Mouse (Mus musculus) G1E (cell line): ENCODE measurements around the gene Etfdh. TPM values are rescaled to one million over a fixed set of nuclear protein-coding genes. Genes with fewer than 3 reads are reported as not detected.

ENCODE experiments used
- ATAC-seq: 2 replicates; pipeline ENCODE4 v1.8.0; 2016; ENCODE audit warnings: mild to moderate bottlenecking; ENCODE audit not compliant: insufficient number of reproducible peaks, poor library complexity, low FRiP score, severe bottlenecking; ENCODE audit errors: extremely low read depth
- DNase-seq: peaks from one replicate; pipeline ENCODE4 v3.0.0; 2012; ENCODE audit warnings: low spot score
- H3K27me3 ChIP-seq: 2 replicates; pipeline ENCODE4 v1.6.1; 2012; ENCODE audit warnings: mild to moderate bottlenecking, low read length, inconsistent platforms; ENCODE audit not compliant: insufficient read depth
- H3K36me3 ChIP-seq: replicated peaks from 2 replicates; pipeline ENCODE3; 2012; ENCODE audit warnings: mild to moderate bottlenecking, inconsistent platforms
- H3K4me1 ChIP-seq: 2 replicates; pipeline ENCODE4 v1.6.1; 2012; ENCODE audit warnings: low read depth, low read length, inconsistent platforms, mixed read lengths; ENCODE audit not compliant: insufficient read depth
- H3K4me3 ChIP-seq: 2 replicates; pipeline ENCODE4 v1.5.1; 2012; ENCODE audit warnings: low read depth, mild to moderate bottlenecking, inconsistent platforms, low read length, moderate library complexity, mixed read lengths
- H3K9me3 ChIP-seq: replicated peaks from 2 replicates; pipeline ENCODE4 v1.6.1; 2012; ENCODE audit warnings: inconsistent platforms
- CTCF ChIP-seq: IDR thresholded peaks from 2 replicates; pipeline ENCODE4 v1.5.1; 2012; ENCODE audit warnings: low read depth, low read length, inconsistent platforms, mixed read lengths
- GATA1 ChIP-seq: IDR thresholded peaks from 2 replicates; pipeline ENCODE4 v1.6.1; 2012; ENCODE audit warnings: borderline replicate concordance, low read length, inconsistent platforms, mixed read lengths
- GATA2 ChIP-seq: IDR thresholded peaks from 2 replicates; pipeline ENCODE4 v1.6.1; 2012; ENCODE audit warnings: low read depth, low read length, inconsistent platforms, borderline replicate concordance
- POLR2AphosphoS5 ChIP-seq: IDR thresholded peaks from 2 replicates; pipeline ENCODE4 v1.6.1; 2012; ENCODE audit warnings: low read depth, low read length, inconsistent platforms; ENCODE audit not compliant: insufficient replicate concordance
- TAL1 ChIP-seq: conservative IDR thresholded peaks from 2 replicates; pipeline ENCODE4 v1.6.1; 2012; ENCODE audit warnings: low read depth, low read length, inconsistent platforms, mixed read lengths
- polyA plus RNA-seq: library from polyadenylated mRNA; stranded (reverse); fragments of >175 nt; gene quantifications from 2 replicates; pipeline ENCODE4 v1.2.3, GENCODE M21; 2012
- total RNA-seq, 2 experiments: library from RNA; stranded (forward) in 1 of 2; stranded (reverse) in 1 of 2; fragments of 200-1000 nt in 1 of 2; fragments of >200 nt in 1 of 2; fragmentation: Nextera tagmentation in 1 of 2; gene quantifications; 2 replicates each; pipeline ENCODE4 v1.2.3; 2014 to 2017

The Etfdh gene
- total and polyA plus RNA-seq, 3 experiments, result 19.0 to 63.9 (median 54.1) TPM

GRCm38 (mm10) chr3:79572399-79572798 is 56.9 kb downstream of the Etfdh start:
- H3K9me3 ChIP-seq, result no peaks in the 10 kb centered on the region
- no peak for DNase-seq
- H3K36me3 ChIP-seq, result no peaks in the 10 kb centered on the region
- H3K4me3 ChIP-seq, result no peak overlapping the region
- TF ChIP-seq GATA1 (no peak), GATA2 (no peak), CTCF (no peak), TAL1 (no peak), POLR2AphosphoS5 (no peak)
- ATAC-seq, result no peak
- H3K4me1 ChIP-seq, result peaks cover 60% of the 10 kb centered on the region
- H3K27me3 ChIP-seq, result no peaks in the 10 kb centered on the region

GRCm38 (mm10) chr3:79569351-79569681 is 60.0 kb downstream of the Etfdh start:
- H3K9me3 ChIP-seq, result no peaks in the 10 kb centered on the region
- ATAC-seq (no peak), DNase-seq (no peak)
- TF ChIP-seq POLR2AphosphoS5 (no peak), GATA2 (no peak), GATA1 (no peak), CTCF (no peak), TAL1 (no peak)
- H3K4me1 ChIP-seq, result peaks cover 67% of the 10 kb centered on the region
- peaks cover 15% of the 10 kb centered on the region for H3K36me3 ChIP-seq
- no peak overlapping the region for H3K4me3 ChIP-seq
- no peaks in the 10 kb centered on the region for H3K27me3 ChIP-seq

GRCm38 (mm10) chr3:79568629-79569350 is 60.5 kb downstream of the Etfdh start:
- Histone ChIP-seq H3K9me3 (no peaks in the 10 kb centered on the region), H3K4me3 (no peak overlapping the region), H3K36me3 (peaks cover 16% of the 10 kb centered on the region), H3K4me1 (peaks cover 66% of the 10 kb centered on the region), H3K27me3 (no peaks in the 10 kb centered on the region)
- TF ChIP-seq POLR2AphosphoS5 (no peak), GATA2 (no peak), TAL1 (no peak), GATA1 (no peak), CTCF (no peak)
- ATAC-seq (no peak), DNase-seq (no peak)

- no peaks in the 10 kb centered on the region for H3K27me3 ChIP-seq
Observed at GRCm38 (mm10) chr3:79567703-79568362, 61.5 kb downstream of the Etfdh start, which contains the start of gene Fnip2. Fnip2 (minus strand) TSS chr3:79567796.

GRCm38 (mm10) chr3:79566716-79567691 is 62.3 kb downstream of the Etfdh start:
- ATAC-seq (no peak), DNase-seq (no peak)
- H3K27me3 ChIP-seq, result no peaks in the 10 kb centered on the region
- TF ChIP-seq GATA1, result no peak
- H3K9me3 ChIP-seq, result no peaks in the 10 kb centered on the region
- peaks cover 68% of the 10 kb centered on the region for H3K4me1 ChIP-seq
- peaks cover 33% of the 10 kb centered on the region for H3K36me3 ChIP-seq
- H3K4me3 ChIP-seq, result peak overlapping the region; percentile 91

More at GRCm38 (mm10) chr3:79567703-79568362, 61.5 kb downstream of the Etfdh start, which contains the start of gene Fnip2:
- Histone ChIP-seq H3K9me3 (no peaks in the 10 kb centered on the region), H3K36me3 (peaks cover 25% of the 10 kb centered on the region), H3K4me3 (peak within 1 kb of the TSS; percentile 91), H3K4me1 (peaks cover 68% of the 10 kb centered on the region)
- no peak for TF ChIP-seq TAL1
- no peak for TF ChIP-seq CTCF
- TF ChIP-seq GATA2, result no peak
- no peak for TF ChIP-seq POLR2AphosphoS5
- TF ChIP-seq GATA1, result no peak
- DNase-seq, result peak; percentile 92
- peak; percentile 84 for ATAC-seq
